Mouse (Mus musculus): ENCODE measurements around the gene Fam208b.
"Not testable (repeated sequence)": the region's sequence is repeated elsewhere in the genome, so short reads cannot be mapped to it uniquely, and the experiment has no call there.

Fam208b gene

DNA sequence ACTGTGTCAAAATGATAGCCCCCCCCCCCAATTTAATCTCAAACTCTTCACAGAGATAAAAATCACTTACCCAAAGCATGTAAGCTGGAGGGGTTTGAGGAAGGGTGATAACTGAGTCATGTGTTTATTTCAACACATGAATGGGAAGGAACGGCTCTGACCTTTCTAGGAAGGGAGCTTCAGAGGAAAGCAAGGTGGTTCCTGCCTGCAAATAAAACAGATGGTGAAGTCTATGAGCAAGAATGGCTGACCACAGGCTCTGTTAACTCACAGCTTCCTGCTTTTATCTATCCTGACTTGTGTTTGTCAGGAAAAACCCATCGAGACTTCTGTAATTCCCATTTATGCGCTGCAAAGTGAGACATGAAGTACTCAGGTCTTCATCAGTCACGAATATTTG lies 91.6 kb downstream of the Fam208b start:
- not testable (repeated sequence) for DNase-seq (ENCODE audit: low spot score in 2 of 2)
